Mouse (Mus musculus): ENCODE results near the gene Mdm1. TPM values are rescaled to one million over a fixed set of nuclear protein-coding genes. Genes with fewer than 3 reads are reported as not detected.
"Not testable (repeated sequence)": the region's sequence is repeated elsewhere in the genome, so short reads cannot be mapped to it uniquely, and the experiment has no call there.

The Mdm1 gene
- total RNA-seq, 4 experiments from 2014 or later, result 1.1 to 1.8 (median 1.6) TPM

DNA sequence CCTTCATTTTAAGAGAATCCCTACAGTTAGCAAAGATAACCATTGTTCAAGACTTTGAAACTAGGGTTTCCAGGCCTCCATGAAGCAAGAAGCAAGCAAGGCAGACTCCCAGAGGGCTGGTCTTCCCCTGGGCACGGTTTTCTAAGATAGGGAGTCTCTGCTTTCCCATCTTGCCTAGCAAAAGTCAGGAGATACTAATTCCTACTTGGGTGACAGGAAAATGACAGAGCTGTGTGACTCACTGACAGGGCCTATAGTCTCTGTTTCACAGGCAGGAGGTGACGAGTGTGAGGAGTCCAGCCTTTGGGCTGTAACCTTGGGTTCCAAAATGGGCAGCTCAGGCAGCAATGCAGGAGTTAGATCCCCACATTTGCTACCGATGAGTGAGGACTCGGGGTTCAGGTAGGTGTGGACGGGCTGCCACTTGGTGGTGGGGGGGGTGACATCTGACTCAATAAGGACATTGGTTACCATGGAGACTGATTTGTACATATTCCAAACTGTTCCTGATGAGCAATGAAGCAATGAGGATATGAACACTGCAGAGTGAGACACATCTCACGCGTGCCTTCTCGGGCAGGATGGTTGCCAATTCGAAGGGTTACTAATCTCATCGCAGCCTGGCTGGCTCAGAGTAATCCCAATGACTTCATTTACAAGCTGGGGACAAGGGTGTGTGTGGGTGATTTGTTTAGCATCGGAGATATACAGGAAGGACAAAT is 19.0 kb upstream of the Mdm1 start:
- DNase-seq (ENCODE audit: low spot score in 2 of 2), result no peak

DNA sequence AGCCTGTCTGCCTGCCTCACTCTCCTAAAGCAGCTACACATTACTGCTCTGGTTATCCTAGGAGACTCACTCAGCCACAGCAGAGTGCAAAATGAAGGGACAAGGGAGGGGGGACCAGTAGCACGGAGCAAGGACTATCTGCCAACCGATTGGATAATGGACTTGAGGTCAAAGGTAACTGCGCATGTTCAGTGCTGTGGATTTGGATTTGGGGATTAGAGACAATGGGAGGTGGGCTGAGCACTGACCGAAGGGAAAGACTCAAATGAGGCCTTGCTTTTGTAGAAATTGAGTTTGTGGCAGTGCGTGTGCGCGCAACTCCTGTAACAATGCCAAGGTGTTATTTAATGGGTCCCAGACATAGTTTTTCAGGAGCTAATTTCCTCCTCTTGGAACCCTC is 16.4 kb upstream of the Mdm1 start:
- no peak for DNase-seq (ENCODE audit: low spot score in 2 of 2)

DNA sequence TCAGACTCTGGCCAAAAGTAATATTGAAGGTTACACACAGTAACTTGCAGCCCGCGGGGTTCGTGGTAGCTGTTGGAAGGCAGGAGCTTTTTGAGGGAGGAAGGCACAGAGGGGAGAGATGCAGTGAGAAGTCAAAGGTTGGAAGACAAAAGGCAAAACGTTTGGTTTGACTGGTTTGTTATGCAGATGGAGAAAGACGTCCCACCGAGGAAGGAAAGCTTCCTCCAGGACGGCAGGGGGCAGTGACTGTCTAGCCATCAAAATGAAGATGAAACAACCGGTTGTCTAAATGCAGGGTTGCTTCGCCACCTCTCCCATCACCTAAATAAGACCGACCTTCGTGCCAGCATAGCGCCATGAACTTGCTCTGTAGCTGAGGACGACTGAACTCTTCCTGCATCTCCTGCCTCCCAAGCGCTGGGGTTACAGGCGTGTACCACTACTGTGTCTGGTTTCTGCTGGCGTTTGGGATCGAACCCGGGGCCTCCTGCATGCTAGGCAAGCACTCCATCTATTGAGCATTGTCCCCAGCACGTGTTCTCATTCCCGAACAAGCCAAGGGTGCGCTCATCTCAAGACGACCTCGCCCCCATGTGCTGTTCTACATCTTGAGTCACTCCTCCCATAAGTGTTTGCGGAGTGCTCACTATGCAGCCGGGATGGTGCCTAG is 15.7 kb upstream of the Mdm1 start:
- no peak for DNase-seq (ENCODE audit: low spot score in 2 of 2)

DNA sequence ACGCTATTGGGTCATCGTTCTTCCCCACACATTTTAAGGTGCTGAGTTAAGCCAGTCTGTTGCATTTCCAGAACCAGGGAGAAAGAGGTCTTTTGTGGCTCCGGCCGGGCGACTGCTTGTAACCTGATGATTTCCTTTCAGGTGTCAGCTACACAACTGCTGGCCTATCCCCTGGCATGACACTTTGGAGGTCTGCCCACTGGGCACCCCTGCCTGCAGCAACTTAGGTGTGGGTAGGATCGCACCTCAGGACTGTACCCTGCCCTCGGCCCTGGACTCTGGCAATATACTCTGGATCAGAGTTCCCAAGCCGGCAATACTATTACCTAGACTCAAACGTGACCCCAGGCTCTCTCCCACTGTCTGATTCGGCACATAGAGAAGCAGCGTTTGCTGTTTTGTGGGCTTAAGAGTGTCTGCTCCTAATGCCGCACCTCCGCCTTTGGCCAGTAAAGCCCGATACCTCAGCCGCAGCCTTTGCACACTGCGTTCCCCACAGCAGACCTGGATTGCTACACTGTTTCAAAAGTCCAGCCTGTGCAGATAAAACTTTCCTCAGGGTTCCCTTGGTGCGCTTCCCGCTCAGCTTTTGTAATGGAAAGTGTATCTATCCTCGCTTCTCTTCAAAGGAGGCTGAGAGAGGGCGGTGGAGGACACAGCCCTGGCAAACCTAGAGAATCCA is 12.5 kb upstream of the Mdm1 start:
- DNase-seq (ENCODE audit: low spot score in 2 of 2), result no peak

DNA sequence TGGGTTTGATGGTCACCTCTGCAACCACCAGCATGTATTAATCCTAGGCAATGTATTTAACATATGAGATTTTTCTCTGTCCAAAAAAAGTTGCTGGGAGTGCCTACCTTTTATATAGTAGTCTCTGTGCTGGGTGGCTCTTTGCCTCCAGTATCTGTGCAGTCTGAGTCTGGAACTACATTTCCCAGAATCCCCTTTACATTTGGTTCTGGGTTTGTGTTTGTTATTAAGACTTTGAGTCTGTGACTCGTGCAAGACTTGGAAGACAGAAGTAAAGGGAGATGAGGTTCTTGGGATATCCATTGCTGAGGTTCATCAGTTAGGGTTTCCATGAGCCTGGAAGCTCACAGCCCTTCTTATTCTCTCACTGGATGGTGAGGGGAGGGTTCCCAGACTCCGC is 11.6 kb upstream of the Mdm1 start:
- DNase-seq (ENCODE audit: low spot score in 2 of 2), result no peak

DNA sequence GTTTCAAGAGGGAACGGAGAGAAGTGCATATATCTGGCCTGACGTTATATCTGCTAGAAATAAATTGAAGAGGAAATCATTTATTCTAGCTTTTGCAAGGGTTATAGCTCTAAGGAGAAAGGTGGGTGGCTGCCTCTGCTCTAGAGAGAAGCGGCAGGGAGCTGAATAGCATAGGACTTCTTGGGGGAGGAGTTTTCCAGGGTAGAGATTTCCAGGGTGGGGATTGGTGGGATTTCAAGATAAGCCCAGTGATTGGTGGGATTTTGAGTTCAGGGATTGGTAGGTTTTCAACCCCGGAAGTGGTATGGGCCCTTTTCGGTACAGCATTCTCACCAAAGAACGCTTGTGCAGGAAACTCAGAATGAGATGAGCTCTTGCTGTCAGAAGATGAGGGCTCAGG is 8.6 kb upstream of the Mdm1 start:
- no peak for DNase-seq (ENCODE audit: low spot score in 2 of 2)

DNA sequence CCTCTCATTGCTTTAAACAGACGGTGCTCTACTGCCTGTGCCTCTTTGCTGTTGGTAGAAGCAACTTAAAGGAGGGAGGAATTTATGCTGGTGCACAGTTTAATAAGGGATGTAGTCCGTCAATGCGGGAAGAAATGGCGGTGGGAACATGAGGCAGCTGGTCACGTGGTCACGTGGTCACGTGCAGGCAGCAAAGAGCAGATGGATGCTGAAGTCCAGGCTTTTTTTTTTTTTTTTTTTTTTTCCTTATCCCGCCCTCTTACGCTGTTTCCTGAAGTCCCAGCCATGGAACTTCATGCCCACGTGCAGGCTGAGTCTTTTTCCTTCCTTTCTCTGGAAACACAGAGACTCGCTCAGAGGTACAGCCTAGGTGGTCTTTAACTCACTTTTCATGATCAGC is 3.1 kb upstream of the Mdm1 start:
- DNase-seq (ENCODE audit: low spot score in 2 of 2), result no peak

DNA sequence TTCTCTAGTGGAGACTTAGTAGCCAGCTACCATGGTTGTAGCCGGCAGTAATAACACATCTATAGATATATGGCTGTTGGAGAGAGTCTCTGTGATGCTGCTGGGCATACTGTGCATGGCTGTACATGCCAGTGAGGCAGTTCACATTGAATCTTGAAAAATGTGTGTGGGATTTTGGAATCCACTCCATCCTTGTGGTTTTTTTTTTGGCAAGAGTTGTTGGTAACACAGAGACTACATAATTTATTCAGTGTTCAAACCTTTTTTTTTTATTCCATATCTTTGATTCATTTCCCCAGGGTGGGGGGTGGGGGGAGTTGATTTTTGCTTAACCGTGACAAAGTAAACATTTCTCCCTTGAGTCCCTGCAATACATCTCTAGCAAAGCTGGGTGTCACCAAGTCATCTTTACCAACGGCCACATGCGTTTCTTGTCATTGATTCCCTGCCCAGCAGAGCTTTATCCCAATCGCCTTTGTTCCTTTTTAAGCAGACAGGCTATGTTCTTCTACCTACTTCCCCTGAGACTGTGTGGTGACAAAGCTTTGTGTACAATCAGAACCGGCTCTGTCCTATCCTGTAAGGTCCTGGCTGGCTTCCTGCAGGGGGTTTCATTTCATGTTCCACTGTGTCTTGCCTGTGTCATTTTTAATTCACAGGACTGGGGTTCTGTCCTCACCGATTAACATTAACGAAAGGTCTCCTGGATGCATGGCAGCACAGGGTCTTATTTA is 1.6 kb upstream of the Mdm1 start:
- no peak for DNase-seq (ENCODE audit: low spot score in 2 of 2)

DNA sequence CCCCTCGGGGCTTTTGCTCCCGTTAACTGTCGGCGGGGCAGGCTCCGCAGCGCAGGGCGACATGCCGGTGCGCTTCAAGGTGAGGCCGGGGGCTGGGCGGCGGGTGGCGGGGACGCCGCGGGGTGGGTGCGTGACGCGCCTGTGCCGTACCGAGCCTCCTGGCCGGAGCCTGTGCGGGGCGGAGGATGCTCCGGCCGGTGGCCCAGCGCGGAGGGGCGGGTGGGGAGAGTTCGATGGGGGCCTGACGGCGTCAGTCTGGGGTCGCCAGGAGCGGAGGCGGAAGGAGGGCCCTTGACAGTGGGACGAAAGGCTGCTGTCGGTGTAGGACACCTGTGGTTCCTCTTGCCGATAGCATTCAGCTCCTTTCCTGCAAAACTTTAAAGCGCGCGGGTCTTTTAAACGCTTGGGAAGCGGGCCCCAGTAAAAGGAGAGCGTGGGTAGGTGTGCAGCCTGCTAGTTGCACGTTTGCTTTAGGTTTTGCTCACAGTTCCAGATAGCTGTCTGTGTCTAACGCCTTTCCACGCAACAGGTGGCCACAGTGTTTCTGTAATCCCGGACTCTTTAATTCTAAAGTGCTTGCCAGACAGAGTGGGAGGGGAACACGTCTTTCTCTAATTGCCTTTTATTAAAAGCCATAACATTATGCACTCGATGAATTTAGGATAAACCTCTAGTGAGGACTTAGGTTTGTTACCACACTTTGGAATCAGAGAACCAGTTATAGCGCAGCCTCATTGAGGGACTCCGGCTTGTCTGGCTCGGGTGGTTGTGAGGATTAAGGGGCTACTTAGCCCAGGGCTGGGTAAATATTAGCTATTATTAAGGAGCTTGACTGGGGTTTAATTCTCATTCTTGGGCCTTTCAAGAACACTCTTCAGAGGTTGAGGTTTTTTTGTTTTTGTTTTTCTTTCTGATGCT is 532 bp downstream of the Mdm1 start:
- no peak for DNase-seq (ENCODE audit: low spot score in 2 of 2)

DNA sequence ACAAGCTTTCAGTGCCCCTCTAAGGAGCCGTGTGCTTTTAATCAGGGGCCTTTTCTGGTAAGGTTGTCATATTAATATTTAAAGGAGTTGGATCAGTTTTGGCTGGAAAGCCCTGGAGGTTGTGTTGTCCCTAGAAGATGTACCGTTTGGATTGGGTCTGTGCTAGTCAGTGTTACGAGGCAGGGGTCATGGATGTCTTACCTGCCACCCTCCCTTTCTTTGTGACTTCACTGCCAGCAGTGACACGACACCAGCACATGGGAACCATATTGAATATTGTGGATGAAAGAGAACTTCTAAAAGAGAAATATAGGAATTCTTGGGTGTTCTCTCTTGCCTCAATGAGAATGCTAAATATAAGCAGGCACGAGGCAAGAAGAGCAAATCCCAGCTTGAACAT is 7.8 kb downstream of the Mdm1 start:
- no peak for DNase-seq (ENCODE audit: low spot score in 2 of 2)

DNA sequence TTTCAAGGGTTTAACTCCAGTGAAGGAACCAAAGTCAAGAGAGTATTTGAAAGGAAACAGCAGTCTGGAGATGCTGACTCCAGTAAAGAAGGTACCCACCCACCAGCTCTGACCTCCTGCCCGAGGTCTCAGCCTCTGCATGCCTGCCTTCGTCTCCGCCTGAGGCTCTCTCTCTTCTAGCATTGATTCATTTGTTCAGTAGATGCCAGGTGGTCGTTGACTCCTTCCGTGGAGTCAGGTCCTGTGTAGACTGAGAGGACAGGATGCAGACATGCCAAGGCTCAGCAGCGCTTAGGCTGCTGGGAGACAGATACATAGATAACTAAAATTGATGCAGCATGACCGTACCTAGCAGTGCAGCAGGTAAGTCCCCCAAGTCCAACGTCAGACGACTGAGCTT is 9.3 kb downstream of the Mdm1 start:
- no peak for DNase-seq (ENCODE audit: low spot score in 2 of 2)

DNA sequence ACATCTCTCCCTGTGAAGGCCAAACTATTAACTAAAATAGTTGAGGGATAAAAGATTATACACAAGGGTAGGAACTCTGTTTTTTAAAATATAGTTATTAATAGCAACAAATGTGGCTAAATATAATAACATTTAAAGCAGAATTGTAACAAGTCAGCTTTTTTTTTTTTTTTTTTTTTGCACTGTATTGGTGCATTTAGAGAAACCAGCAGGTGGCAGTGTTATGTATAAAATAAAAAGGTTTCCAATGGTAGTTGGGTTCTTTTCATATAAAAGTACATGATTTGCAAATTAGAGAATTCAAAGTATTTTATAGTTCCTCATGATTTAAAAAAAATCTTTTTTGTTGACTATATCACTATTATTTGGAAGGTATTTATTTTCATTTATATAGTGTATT is 14.3 kb downstream of the Mdm1 start:
- DNase-seq (ENCODE audit: low spot score in 2 of 2), result no peak

DNA sequence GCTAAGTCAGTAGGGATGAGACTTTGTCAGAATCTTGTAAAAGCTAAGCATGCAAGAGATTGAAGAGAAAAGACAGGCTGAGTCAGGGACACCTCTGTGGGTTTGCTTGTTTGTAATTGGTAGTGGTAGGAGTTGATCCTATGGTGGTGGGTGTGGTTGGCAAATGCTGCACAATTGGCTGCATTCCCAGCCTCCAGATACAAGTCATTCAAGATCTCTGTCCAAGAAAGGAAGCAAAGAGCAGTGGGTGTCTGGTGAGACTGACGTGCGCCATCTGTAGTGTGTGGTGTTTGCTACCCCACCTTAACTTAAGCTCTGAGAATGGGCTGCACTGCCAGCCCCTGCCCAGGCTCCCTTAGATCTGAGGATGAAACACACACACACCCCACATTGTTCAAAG is 19.5 kb downstream of the Mdm1 start:
- DNase-seq (ENCODE audit: low spot score in 2 of 2), result no peak

DNA sequence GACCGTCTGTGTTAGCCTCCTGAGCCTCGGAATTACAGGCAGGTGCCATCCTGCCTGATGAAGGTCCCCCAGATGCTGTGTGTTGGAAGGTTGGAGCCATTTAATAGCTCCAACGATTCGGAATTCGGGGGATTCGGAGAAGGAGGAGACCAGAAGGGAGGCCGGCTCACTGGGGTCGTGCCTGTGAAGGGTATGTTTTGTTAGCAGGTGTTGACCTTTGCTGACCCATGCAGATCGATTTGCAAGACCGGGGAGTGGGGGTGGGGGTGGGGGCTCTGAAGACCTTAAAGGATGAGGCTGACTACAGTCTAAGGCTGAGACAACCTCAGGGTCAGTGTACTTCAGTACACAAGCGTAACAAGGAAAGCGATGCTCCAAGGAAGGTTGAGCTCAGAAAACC is 27.6 kb downstream of the Mdm1 start:
- no peak for DNase-seq (ENCODE audit: low spot score in 2 of 2)

DNA sequence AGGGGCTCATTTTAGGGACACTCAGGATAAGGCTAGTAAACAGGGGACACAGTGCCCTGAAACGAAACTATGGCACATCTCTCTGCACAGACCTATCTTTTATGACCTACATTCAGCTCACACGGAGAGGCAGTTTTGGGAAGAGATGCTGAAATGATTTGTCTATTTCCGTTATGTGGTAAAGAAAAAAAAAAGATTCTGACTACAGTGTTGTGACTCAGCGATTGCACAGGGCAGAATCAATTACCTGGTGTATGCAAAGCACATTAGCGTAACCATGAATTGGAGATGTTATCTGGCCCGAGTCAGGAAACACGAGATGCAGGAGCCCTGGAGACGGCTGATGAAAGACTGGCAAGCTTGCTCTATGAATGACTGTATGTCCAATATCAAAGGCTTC is 30.8 kb downstream of the Mdm1 start:
- no peak for DNase-seq (ENCODE audit: low spot score in 2 of 2)

DNA sequence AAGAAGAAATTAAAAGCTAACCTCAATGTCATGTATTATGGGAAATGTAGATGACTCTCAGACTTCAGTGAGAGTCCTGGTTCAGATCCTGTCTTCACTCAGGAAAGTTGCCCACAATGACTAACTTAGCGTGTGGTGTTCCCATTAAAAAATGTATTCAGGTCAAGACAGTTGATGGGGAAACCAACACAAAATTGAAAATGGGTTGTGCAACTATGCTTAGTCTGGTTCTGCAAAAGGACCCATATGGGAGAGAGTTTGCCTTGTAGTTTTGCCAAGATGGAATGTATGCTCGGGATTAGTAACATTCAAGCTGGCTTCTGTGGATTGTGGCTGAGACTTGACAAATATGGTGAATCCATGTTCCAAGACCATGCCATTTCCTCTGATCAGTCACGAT is 31.3 kb downstream of the Mdm1 start:
- DNase-seq (ENCODE audit: low spot score in 2 of 2), result no peak

DNA sequence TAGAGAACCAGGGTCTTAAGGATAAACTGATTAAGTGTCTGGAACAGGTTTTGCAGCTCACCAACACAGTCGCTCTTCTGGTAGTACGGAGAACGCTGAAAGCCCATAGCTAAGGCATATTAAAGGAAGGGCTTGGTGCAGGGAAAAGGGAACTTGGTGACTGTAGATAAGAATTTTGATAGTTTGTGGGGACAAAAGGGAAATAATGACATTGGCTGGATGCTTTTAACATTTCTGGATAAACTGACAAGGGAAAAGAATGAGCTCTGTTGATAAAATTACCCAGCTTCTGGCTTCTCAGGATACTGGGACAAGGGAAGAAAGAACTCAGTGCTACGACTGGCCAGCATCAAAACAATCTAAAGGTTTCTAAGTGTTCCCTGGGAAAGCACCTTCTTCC is 33.9 kb downstream of the Mdm1 start:
- DNase-seq (ENCODE audit: low spot score in 2 of 2), result not testable (repeated sequence)

DNA sequence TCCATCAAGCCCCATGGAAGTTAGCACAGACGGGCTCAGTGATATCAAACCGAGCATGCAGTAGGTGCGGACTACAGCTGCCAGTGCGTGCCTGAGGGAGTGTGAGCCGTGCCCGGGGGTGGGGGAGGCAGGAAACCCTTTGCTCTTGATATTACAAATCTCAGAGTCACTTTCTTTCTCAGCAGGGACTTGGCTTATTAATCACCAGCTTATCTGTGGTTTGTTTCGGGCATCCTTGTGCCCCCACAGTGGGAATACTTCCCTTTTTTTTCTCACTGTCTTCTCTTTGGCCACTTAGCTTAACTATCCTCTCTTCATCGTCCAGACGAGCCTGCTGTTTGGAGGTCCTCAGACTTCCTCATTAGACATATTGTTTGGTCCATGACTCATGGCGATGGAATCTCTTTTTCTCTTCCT is 37.1 kb downstream of the Mdm1 start:
- no peak for DNase-seq (ENCODE audit: low spot score in 2 of 2)

DNA sequence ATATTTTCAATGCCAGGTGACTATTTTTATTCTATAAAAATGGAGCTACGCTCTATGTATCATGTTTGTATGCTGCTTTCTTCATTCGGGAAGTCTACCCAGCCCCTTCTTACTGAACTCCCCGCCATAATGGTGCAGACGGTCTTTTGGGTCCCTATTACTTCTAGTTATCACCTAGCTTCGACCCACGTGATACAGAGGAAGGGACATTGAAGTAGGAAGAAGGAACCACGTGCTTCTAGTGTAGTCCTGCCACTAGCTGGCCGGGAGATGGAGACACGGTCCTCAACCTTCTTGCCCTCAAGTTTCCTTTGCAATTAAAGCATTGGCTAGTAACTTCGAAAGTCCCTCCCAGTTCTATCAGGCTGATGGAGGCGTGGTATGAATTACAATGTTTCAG is 37.7 kb downstream of the Mdm1 start:
- DNase-seq (ENCODE audit: low spot score in 2 of 2), result no peak

DNA sequence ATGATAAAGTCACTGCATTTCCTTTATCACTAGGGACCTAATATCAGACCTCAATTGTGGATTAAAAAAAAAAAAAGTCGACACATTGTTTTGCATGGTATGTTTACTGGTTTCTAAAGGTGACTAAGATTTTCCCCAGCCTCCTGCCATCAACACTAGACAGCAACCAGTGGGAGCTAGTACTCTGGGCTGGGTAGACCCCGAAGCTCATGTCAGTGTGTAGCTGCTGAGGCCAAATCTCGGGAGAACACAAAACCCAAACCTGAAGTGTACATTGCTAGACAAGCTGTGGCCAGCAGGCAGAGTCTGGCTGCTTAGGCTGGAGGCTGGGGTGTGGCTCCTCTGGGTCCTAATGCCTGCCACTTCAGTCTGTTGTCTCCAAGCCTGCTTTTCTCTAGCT is 53.5 kb downstream of the Mdm1 start:
- not testable (repeated sequence) for DNase-seq (ENCODE audit: low spot score in 2 of 2)

DNA sequence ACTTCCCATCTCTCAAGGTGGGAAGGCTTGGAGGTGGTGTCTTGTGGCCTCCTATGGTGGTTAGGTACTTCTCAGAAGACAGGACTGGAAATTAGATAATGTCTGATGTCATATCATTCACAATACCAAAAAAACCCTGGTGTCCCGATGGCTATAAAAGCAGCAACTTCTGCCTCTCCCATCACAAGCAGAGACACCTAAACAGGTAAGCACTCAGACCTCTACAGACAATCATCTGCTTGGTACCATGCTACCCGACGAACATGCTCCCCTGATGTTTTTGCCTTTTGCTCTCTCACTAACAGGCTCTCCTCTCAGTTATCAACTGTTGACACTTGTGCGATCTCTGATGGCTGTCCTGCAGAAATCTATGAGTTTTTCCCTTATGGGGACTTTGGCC is 63.0 kb downstream of the Mdm1 start, which contains the start of gene Il22:
Gene Il22, plus strand, starts transcription at position 301 of the 400 bp plus-strand sequence.
- DNase-seq (ENCODE audit: low spot score in 2 of 2), result no peak
